Mouse (Mus musculus) layer of hippocampus, adult 6 months (tissue): ENCODE data around the gene Spp1. TPM values are rescaled to one million over a fixed set of nuclear protein-coding genes. Genes with fewer than 3 reads are reported as not detected.

Source experiments
- long read RNA-seq, 2 experiments: library from polyadenylated mRNA; unstranded; transcript quantifications; one replicate each; pipeline ENCODE4 v2.0.0; 2019 to 2020
- polyA plus RNA-seq: library from polyadenylated mRNA; unstranded; fragments of <200 nt; fragmentation: Nextera tagmentation; gene quantifications from 2 replicates; pipeline ENCODE4 v1.2.3, GENCODE M21; 2021

Gene Spp1
- 9.6 and 13.2 TPM in 2 replicates for polyA plus RNA-seq
- long read RNA-seq, experiment 1, transcript Spp1-201 (7 exons, 1,410 nt): major isoform, 17 of 21 reads
- long read RNA-seq, experiment 1, partial matches to known transcripts: 3 of 21 reads
- long read RNA-seq, experiment 1, other reads (novel, unspliced or antisense): 0 of 21 reads
- long read RNA-seq, experiment 2, transcript Spp1-201 (7 exons, 1,410 nt): major isoform, 130 of 142 reads
- long read RNA-seq, experiment 2, transcript Spp1-205 (7 exons, 1,456 nt): minor isoform, 11 of 142 reads
- long read RNA-seq, experiment 2, partial matches to known transcripts: 1 of 142 reads
- long read RNA-seq, experiment 2, other reads (novel, unspliced or antisense): 0 of 142 reads

DNA sequence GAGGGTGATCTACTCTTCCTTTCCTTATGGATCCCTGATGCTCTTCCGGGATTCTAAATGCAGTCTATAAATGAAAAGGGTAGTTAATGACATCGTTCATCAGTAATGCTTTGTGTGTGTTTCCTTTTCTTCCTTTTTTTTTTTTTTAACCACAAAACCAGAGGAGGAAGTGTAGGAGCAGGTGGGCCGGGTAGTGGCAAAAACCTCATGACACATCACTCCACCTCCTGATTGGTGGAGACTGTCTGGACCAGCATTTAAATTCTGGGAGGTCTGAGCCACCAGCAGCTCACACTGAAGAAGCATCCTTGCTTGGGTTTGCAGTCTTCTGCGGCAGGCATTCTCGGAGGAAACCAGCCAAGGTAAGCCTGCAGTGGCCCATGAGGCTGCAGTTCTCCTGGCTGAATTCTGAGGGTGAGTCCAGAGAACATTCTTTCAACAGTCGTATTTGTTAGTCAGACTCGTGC is at the start of gene Spp1:
Gene Spp1 (plus strand): TSS at position 284 of the 467 bp plus-strand sequence.

DNA sequence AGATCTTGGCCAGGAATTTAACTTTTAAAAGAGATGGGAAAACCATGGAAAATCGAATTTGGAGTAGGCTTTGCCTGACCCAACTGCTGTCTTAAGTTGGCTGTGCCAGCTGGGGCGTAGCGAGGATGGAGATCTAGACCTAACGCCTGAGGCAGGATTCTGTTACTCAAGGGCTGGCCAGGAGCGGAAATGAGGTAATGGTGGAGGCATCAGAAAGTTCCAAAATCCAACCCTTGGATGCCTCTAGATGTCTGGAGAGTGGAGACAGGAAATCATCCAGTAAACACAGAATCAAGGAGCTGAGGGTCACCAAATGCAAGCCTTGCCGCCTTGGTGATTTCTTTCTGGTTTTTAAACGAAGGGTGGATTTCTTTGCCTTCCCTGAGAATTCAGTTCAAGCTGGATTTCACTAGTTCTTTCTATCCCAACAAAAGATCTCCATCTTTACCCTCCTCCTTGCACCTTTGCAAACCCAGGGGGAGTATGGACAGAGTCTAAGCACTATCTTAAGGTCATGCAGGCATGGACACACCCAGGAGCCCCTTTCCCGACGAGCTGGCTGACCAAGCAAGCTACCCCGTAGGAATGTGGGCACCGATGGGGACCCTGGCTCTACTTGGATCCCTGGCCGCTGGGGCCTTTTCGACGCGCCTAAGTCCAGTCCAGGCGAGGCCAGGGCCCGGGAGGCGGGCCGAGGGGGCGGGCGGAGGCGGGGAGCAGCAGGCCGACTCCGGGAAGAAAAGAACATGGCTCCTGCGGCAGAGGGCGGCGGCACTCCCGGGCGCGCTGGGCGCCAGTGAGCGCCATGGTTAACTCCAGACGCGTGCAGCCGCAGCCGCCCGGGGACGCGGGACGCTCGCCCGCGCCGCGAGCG is 24.2 kb downstream of the Spp1 start, which contains the start of gene Pkd2:
Gene Pkd2 (plus strand): TSS at position 619 of the 874 bp plus-strand sequence.

Other genes starting within 250 kb of the Spp1 start
- 2.1 and 2.2 TPM in 2 replicates for gene Dmp1, start 232.5 kb upstream of the Spp1 start, polyA plus RNA-seq
- gene Ibsp, start 135.9 kb upstream of the Spp1 start, polyA plus RNA-seq: 0.21 and 0.29 TPM in 2 replicates
- gene Mepe, start 109.8 kb upstream of the Spp1 start, polyA plus RNA-seq: not detected in 2 replicates
- gene Pkd2, start 24.3 kb downstream of the Spp1 start, polyA plus RNA-seq: 2.1 and 2.2 TPM in 2 replicates
- 0.89 and 0.92 TPM in 2 replicates for gene BC005561, start 73.2 kb downstream of the Spp1 start, polyA plus RNA-seq